Mouse (Mus musculus) limb, embryonic 13.5 days (tissue): Measurements from ENCODE around the gene Foxa1. TPM values are rescaled to one million over a fixed set of nuclear protein-coding genes. Genes with fewer than 3 reads are reported as not detected.
A peak's percentile ranks its signal among the peaks of the same experiment; 100 is the strongest.

Experiments
- ATAC-seq: fragments of 200-750 bp; cut with Nextera tagmentation; 2 replicates; pipeline ENCODE4 v1.8.0; 2017; ENCODE audit warnings: low read depth, moderate number of reproducible peaks, moderate TSS enrichment; ENCODE audit not compliant: low FRiP score
- H3K27ac ChIP-seq: fragments of 300-500 bp; sonication (generic); 2 replicates; pipeline ENCODE4 v1.5.1; 2015; ENCODE audit warnings: inconsistent platforms, mild to moderate bottlenecking, moderate library complexity
- H3K27me3 ChIP-seq: fragments of 300-500 bp; sonication (generic); 2 replicates; pipeline ENCODE4 v1.6.1; 2015; ENCODE audit warnings: mild to moderate bottlenecking, inconsistent platforms
- H3K36me3 ChIP-seq: fragments of 300-500 bp; sonication (generic); 2 replicates; pipeline ENCODE4 v1.6.1; 2015; ENCODE audit warnings: inconsistent platforms, mild to moderate bottlenecking, moderate library complexity
- H3K4me1 ChIP-seq: fragments of 300-500 bp; sonication (generic); 2 replicates; pipeline ENCODE4 v1.6.1; 2015; ENCODE audit warnings: inconsistent platforms
- H3K4me2 ChIP-seq: fragments of 300-500 bp; sonication (generic); replicated peaks from 2 replicates; pipeline ENCODE4 v1.6.1; 2015; ENCODE audit warnings: inconsistent platforms, mild to moderate bottlenecking, moderate library complexity
- H3K4me3 ChIP-seq: fragments of 300-500 bp; sonication (generic); 2 replicates; pipeline ENCODE4 v1.5.1; 2015; ENCODE audit warnings: moderate library complexity, mild to moderate bottlenecking, inconsistent platforms
- H3K9ac ChIP-seq: fragments of 300-500 bp; sonication (generic); 2 replicates; pipeline ENCODE4 v1.6.1; 2015; ENCODE audit warnings: mild to moderate bottlenecking, inconsistent platforms
- H3K9me3 ChIP-seq: fragments of 300-500 bp; sonication (generic); 2 replicates; pipeline ENCODE4 v1.6.1; 2016; ENCODE audit warnings: inconsistent platforms
- WGBS: fragments of 180-500 bp; shearing (Covaris S2); methylation state at CpG from one replicate; pipeline ENCODE4 v1.1.7; 2015; 5-methylcytosine and 5-hydroxymethylcytosine counted together
- polyA plus RNA-seq: library from polyadenylated mRNA; unstranded; fragments of >200 nt; fragmentation: Nextera tagmentation; extraction: Ambion mirVana; gene quantifications from 2 replicates; pipeline ENCODE4 v1.2.1, GENCODE M21; 2015

The Foxa1 gene
- polyA plus RNA-seq, 1 experiment from 2014 or later: not detected

DNA sequence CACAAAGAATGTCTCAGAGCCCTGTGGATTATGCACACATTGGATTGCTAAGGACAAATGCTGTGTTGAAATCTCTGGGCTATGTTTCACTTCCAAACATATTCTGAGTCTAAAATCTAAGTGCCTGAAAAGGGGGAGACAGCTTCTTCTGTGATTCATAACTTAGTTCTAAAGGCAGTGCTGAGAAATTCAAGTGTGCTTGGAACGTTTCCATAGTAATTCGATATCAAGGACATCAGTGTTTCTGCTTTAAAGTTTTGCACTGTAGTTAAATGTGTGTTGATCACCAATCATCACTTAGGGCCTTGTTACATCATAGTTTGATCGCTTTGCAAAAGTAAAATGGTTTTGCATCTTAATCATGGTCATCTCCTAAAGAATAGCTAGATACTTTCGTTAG is 37.0 kb downstream of the Foxa1 start:
- no peaks in the 10 kb centered on the region for H3K9me3 ChIP-seq
- H3K36me3 ChIP-seq: no peaks in the 10 kb centered on the region
- no peak overlapping the region for H3K4me2 ChIP-seq
- H3K9ac ChIP-seq: no peak overlapping the region
- peak overlapping the region; percentile 39; the same call in 1 of the 2 replicates for H3K27ac ChIP-seq
- no peak for ATAC-seq
- 64% methylated on average over 4 of the region's 4 CpGs for WGBS
- H3K4me3 ChIP-seq: no peak overlapping the region
- H3K27me3 ChIP-seq: no peaks in the 10 kb centered on the region
- H3K4me1 ChIP-seq: peaks cover 28% of the 10 kb centered on the region

DNA sequence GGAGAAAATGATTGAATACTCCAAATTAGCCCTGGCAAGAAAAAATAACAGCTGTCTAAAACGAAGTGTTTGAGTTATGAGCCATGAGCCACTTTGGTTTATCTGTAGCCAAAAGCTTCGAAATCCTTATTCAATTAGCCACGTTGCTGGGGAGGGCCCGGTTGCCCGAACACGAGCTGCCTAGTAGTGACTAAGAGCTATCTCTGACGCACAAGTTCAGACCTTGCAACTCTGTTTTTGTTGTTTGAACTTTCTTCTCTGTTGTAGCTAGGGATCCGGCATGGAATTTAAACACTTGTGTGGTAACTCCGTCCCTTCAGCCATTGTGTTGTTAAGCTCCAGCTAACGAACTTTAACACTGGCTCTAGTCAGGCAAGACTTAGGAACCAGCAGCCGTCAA is 37.8 kb downstream of the Foxa1 start:
- H3K4me2 ChIP-seq: no peak overlapping the region
- no peak overlapping the region for H3K9ac ChIP-seq
- H3K27ac ChIP-seq: no peak overlapping the region; the same call in 1 of the 2 replicates
- no peaks in the 10 kb centered on the region for H3K36me3 ChIP-seq
- H3K27me3 ChIP-seq: no peaks in the 10 kb centered on the region
- peaks cover 28% of the 10 kb centered on the region for H3K4me1 ChIP-seq
- no peaks in the 10 kb centered on the region for H3K9me3 ChIP-seq
- WGBS: 53% methylated on average over 11 of the region's 11 CpGs
- H3K4me3 ChIP-seq: no peak overlapping the region
- ATAC-seq: no peak

DNA sequence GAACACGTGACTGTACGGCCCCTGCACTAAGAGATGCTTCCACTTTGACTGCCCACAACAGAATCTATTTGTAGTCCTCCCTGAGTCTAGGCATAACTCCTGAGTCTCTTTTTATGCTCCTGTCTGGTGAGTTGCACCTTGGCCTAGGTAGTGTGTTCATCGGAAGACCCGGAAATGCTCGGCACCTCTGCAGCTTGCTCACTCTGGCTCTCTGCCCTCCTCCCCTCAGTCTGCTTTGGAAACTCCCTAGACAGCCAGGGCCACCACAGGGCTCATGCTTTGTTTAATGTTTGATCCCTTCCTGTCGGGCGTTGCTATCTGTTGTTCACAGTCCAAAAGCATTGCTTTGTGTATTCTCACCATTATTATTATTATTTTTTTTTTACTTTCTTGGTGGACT is 41.4 kb downstream of the Foxa1 start:
- Histone ChIP-seq H3K36me3 (no peaks in the 10 kb centered on the region), H3K4me1 (peaks cover 12% of the 10 kb centered on the region), H3K27me3 (no peaks in the 10 kb centered on the region), H3K4me3 (no peak overlapping the region), H3K9ac (no peak overlapping the region), H3K4me2 (no peak overlapping the region), H3K9me3 (no peaks in the 10 kb centered on the region), H3K27ac (no peak overlapping the region)
- 82% methylated on average over 7 of the region's 7 CpGs for WGBS
- ATAC-seq: no peak

- Histone ChIP-seq H3K9ac (no peak overlapping the region), H3K9me3 (no peaks in the 10 kb centered on the region), H3K4me2 (no peak overlapping the region), H3K27ac (no peak overlapping the region), H3K4me3 (no peak overlapping the region), H3K36me3 (no peaks in the 10 kb centered on the region), H3K27me3 (no peaks in the 10 kb centered on the region), H3K4me1 (peaks cover 5% of the 10 kb centered on the region; the same call in 1 of the 2 replicates)
- no peak for ATAC-seq
- WGBS: 67% methylated on average over 7 of the region's 7 CpGs
Measured at GRCm38 (mm10) chr12:57500246-57500645, 46.5 kb downstream of the Foxa1 start.

GRCm38 (mm10) chr12:57496347-57497119 is 50.2 kb downstream of the Foxa1 start:
- Histone ChIP-seq H3K9me3 (no peaks in the 10 kb centered on the region), H3K27me3 (no peaks in the 10 kb centered on the region), H3K27ac (no peak overlapping the region), H3K36me3 (no peaks in the 10 kb centered on the region), H3K4me1 (peaks cover 5% of the 10 kb centered on the region; the same call in 1 of the 2 replicates), H3K9ac (no peak overlapping the region), H3K4me2 (no peak overlapping the region), H3K4me3 (no peak overlapping the region)
- 0 out of 2 replicates have a peak, but pooled peaks have one; percentile 51 for ATAC-seq
- 38% methylated on average over 6 of the region's 6 CpGs for WGBS

Other genes starting within 250 kb of the Foxa1 start
- gene Ttc6, start 17.2 kb upstream of the Foxa1 start, polyA plus RNA-seq: 0.20 TPM in 2 replicates